Mouse (Mus musculus): ENCODE measurements around the gene Gstp2.

The Gstp2 gene

DNA sequence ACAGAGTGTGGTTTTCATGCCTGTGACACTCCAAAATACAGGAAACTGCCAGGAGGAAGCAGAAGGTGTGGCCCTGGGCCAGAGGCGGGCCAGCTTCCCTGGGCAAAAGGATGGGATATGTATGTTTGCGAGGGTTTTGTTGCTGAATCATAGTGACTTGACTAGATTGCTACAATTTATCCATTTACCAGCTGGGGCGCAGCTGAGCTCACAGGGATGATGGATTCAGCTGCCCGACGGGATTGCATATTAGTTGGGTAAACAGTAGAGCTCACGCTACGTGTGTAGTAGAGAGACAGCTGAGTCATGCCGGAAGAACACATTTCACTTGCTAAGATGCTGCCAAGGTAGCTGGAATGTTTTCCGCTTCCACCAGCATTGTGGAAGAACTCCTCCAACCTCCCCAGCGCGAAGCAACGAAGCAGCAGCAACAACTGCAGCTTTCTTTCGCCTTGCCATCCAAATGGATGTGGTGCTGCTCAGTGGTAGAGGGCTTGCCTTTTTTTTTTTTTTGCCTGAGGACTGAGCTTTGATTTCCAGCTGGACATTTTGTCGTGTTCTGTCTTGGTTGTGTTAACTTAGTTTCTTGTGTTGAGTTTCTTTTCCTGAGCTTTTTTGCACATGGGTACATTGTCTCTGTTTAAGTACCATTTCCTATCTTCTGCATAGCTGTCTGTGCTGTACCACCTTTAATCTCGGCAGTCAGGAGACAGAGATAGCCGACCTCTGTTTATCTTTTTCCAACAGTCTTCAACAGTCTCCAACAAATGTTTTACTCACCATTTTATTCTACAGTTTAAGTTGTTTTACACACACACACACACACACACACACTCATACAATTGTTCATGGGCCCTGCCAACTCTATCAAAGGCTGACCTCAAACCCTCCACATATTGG, at the start of gene Gstp2:
TSS of gene Gstp2 (minus strand) at position 58 of the 900 bp plus-strand sequence.
- POLR2A ChIA-PET, result interaction anchor here (0.6 to 8.7 kb wide), 149 partner anchors 8 to 1795 kb away, joined by 3 to 109 read pairs (median 5); partner anchors contain the start of genes Gstp1 (in 4 of the 4), Ndufv1 (in 4 of the 4), Cdk2ap2 (in 3 of the 4) and Gm49405 (in 3 of the 4)
- CTCF ChIA-PET, result interaction anchor here (0.5 to 4.8 kb wide), 68 partner anchors 8 to 916 kb away, joined by 3 to 39 read pairs (median 4); partner anchors contain the start of genes Ndufv1 (in 4 of the 4), Cdk2ap2 (in 2 of the 4), Gm49405 (in 2 of the 4) and Nudt8 (in 2 of the 4)

DNA sequence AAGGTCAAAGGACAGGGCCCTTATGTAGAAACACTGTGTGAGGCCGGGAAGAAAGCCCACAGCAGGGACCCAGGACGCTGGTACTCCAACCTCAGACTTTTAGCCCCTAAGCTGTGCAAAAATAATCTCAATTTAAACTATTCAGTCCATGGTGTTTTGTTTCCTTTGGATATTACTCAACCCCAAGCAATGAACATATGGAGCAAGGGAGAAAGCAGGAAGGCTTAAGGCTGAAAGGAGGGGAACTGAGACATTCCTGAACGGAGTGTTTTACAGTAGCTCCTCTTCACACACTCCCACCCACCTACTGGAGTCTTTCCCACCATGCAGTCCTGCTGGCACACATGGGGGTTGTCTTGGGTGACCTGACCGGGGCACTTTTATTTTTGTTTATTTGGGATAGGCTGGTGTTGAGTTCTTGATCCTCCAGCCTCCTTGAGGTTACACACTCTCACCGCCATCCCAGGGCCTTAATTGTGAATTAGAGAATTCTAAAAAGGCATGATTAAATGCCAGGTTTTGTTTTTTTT, 49.0 kb upstream of the Gstp2 start:
- ChIA-PET CTCF (interaction anchor here (0.6 to 3.1 kb wide), 11 partner anchors 10 to 918 kb away, joined by 3 to 11 read pairs (median 3); partner anchors contain the start of genes AC109138.7 (in 1 of the 4), Aip (in 1 of the 4) and Clcf1 (in 1 of the 4)), POLR2A (interaction anchor here (0.5 to 3.3 kb wide), 21 partner anchors 8 to 137 kb away, joined by 3 to 19 read pairs (median 4); partner anchors contain the start of genes Gm49405 (in 1 of the 4), Gstp2 (in 1 of the 4), Nudt8 (in 1 of the 4) and Pold4 (in 1 of the 4))

DNA sequence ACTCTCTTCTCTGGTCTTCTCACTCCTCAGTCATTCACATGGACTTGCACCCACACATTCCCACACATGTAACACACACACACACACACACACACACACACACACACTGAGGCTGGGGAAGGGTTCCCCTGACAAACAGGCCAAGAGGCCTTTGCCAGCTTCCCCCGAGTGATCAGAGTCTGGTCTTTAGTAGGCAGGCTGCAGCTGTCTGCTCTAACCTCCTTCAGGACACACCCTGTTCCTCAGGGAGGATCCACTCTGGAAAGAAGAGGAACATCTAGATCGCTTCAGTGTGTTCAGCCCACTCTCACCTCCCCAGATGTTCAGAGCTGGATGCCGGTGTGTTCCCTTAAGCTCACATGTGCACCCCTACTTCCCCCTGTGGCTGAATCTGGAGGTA, 48.5 kb upstream of the Gstp2 start:
- CTCF ChIA-PET, result interaction anchor here in 3 of 4 experiments (0.6 to 3.1 kb wide), 8 partner anchors 9 to 345 kb away, joined by 3 to 11 read pairs (median 3); partner anchors contain the start of genes AC109138.7 (in 1 of the 3), Aip (in 1 of the 3) and Clcf1 (in 1 of the 3)

DNA sequence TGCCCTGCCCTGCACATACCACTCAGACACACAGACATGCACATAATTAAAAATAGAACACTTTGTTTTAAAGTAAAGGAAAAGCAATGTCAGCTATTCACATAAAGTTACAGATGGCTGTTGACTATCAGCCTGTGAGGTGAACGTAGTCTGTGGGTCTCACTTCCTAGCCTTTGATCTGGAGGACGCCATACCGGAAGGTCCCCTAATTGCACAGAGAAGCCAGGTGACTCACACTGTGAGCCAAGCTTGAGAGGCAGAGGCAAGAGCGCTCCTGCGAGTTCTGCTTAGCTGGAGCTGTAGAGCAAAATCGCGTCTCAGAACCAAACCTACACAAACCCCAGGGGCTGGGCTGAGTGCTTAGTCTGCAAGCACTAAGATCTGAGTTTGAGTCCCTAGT, 47.9 kb upstream of the Gstp2 start:
- CTCF ChIA-PET, result interaction anchor here in 3 of 4 experiments (0.6 to 3.1 kb wide), 5 partner anchors 9 to 140 kb away, joined by 3 to 11 read pairs (median 4); partner anchors contain the start of gene Aip (in 1 of the 3)
- POLR2A ChIA-PET, result interaction anchor here in 3 of 4 experiments (0.8 to 3.3 kb wide), 22 partner anchors 8 to 189 kb away, joined by 3 to 19 read pairs (median 4); partner anchors contain the start of genes Aip (in 1 of the 3), Ankrd13d (in 1 of the 3), Gstp1 (in 1 of the 3) and Gstp2 (in 1 of the 3)

More for the DNA sequence above, 48.5 kb upstream of the Gstp2 start:
- POLR2A ChIA-PET, result interaction anchor here (0.5 to 3.3 kb wide), 23 partner anchors 8 to 188 kb away, joined by 3 to 19 read pairs (median 4); partner anchors contain the start of genes Aip (in 1 of the 4), Ankrd13d (in 1 of the 4), Gm49405 (in 1 of the 4) and Gstp2 (in 1 of the 4)

DNA sequence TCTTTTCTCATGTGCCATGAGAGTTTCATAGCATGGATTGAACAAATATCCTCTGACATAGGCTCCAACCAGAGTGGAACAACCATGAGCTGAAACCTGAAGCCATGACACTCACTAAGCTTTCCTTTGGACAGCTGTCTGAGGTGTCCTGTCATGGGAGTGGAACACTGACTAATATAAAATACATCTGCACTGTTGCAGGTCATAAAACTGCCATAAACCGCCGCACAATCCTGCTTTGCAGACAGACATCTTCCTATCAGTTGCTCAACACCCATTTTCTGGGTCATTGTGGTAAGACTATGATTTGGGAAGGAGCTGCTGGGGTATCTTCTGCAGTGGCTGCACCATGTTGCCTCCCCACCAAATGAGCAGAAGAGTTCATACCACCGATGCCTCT, 46.9 kb upstream of the Gstp2 start:
- ChIA-PET POLR2A (interaction anchor here in 2 of 4 experiments (0.8 to 3.3 kb wide), 12 partner anchors 9 to 139 kb away, joined by 3 to 19 read pairs (median 4); partner anchors contain the start of genes Aip (in 1 of the 2), Gstp1 (in 1 of the 2), Gstp2 (in 1 of the 2) and Ndufv1 (in 1 of the 2)), CTCF (interaction anchor here in 3 of 4 experiments (0.6 to 1.3 kb wide), 5 partner anchors 9 to 80 kb away, joined by 3 to 5 read pairs (median 3); partner anchors contain the start of gene Ndufv1 (in 1 of the 3))

DNA sequence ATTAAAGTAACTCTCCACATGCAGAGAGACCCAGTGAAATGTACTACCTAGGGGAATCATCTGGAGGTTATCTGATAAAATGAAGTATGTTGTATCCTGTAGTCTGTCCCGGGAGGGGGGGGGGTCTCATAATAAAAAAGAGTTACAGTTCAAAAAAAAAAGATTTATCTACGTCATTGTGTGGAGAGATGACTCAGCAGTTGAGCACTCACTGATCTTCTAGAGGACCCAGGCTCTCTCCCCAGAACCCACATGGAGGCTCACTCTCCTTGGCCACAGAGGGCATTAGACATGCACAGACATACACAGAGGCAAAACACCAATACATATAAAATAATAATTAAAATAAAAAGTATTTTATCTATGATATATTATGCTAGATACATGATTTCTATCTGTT, 45.6 kb upstream of the Gstp2 start:
- POLR2A ChIA-PET, result interaction anchor here in 1 of 4 experiments (1.0 kb wide), 1 partner anchor 34 kb away, joined by 4 read pairs; the partner anchor contains the start of gene Aip
- CTCF ChIA-PET, result interaction anchor here in 1 of 4 experiments (0.7 kb wide), 1 partner anchor 350 kb away, joined by 3 read pairs; no protein-coding TSS in a partner anchor

DNA sequence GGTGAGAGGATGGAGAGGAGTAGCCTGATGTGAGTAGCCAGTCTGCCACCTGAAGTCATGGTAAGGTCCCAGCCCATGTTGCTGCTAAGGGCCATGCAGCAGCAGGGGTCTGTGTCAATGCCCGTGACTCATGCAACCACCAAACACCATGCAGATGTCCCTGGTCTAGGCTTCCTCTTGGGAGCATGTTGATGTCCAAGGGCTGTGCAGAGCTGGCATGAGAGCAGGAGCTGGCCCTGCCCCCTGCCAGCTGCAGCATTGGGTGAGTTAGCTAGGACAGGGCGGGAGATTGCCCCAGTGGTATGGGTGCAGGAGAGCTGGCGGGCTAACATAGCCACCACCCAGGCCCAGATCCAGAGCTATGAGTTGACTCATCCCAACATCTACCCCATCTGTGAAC, 44.6 kb upstream of the Gstp2 start:
- ChIA-PET CTCF (interaction anchor here in 1 of 4 experiments (1.1 kb wide), 1 partner anchor 116 kb away, joined by 4 read pairs; no protein-coding TSS in a partner anchor), POLR2A (interaction anchor here in 3 of 4 experiments (0.5 to 1.2 kb wide), 6 partner anchors 9 to 178 kb away, joined by 3 to 4 read pairs (median 4); partner anchors contain the start of gene Aip (in 1 of the 3))

DNA sequence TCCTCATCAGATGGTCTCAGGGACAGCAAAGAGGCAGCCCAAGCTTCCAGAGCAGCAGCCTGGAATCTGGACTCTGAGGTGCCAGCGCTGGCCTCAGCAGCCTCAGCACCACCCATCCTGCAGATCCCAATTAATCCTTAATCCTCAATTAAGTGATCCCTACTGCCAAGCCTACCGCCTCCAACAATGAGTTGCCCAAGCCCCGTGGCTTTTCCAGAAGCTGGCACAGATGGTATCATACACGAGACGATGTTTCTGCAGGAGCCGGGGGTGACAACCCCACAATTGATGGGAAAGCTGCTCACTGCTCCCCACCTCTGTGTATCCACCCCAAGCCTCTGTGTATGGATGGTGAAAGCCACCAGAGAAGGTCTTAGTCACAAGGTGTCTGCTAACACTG, 43.3 kb upstream of the Gstp2 start:
- POLR2A ChIA-PET, result interaction anchor here in 3 of 4 experiments (1.0 to 1.7 kb wide), 6 partner anchors 8 to 159 kb away, joined by 3 to 7 read pairs (median 4); partner anchors contain the start of genes Cdk2ap2 (in 2 of the 3) and Rad9a (in 1 of the 3)
- CTCF ChIA-PET, result interaction anchor here in 2 of 4 experiments (0.6 to 1.5 kb wide), 4 partner anchors 10 to 435 kb away, joined by 3 read pairs; partner anchors contain the start of gene Pitpnm1 (in 1 of the 2)

DNA sequence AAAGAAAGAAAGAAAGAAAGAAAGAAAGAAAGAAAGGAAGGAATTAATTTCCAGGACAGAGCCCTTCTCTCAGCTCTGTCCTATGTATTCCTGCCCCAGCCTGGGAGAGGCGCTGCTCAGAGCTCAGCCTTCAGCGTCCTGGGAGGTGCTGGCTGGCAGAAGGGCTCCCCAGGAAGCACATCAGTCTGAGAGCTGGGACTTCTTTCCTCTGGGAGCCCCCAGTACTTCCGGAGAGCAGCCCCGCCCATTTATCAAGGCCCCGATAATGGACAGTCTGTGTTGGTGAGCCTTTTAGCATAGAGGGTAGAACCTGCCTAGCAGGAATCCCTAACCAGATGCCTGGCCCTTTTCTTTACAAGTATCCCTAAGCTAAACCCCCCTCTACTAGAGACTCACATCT, 42.3 kb upstream of the Gstp2 start:
- CTCF ChIA-PET, result interaction anchor here in 1 of 4 experiments (1.4 to 1.5 kb wide), 2 partner anchors 8 to 37 kb away, joined by 3 to 4 read pairs; no protein-coding TSS in a partner anchor
- POLR2A ChIA-PET, result interaction anchor here in 3 of 4 experiments (0.6 to 1.7 kb wide), 9 partner anchors 9 to 158 kb away, joined by 3 to 7 read pairs (median 4); partner anchors contain the start of genes Cdk2ap2 (in 2 of the 3), Gstp3 (in 1 of the 3), Ndufv1 (in 1 of the 3) and Rad9a (in 1 of the 3)

DNA sequence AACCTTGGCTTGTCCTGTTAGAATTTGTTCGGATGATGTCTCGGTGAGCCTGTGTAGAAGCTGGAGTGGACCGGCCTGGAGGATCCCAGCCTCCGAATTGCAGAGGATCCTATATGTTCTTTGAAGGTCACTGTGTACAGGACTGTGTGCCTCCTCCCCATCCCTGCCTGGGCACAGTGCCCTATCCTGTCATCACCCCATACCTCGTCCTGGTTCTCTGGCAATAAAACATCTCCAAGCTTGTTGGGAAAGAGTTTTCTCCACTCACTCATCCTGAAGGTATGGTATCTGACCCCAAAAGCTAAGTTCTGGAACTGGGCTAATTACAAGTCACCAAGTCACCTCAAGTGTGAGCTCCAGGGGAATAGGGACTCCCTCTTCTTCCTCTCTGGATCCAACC, 41.3 kb upstream of the Gstp2 start:
- ChIA-PET CTCF (interaction anchor here in 1 of 4 experiments (0.6 to 1.5 kb wide), 3 partner anchors 9 to 689 kb away, joined by 3 to 4 read pairs (median 3); no protein-coding TSS in a partner anchor), POLR2A (interaction anchor here in 2 of 4 experiments (1.6 to 2.0 kb wide), 3 partner anchors 27 to 31 kb away, joined by 3 to 7 read pairs (median 4); partner anchors contain the start of gene Gstp3 (in 2 of the 2))

DNA sequence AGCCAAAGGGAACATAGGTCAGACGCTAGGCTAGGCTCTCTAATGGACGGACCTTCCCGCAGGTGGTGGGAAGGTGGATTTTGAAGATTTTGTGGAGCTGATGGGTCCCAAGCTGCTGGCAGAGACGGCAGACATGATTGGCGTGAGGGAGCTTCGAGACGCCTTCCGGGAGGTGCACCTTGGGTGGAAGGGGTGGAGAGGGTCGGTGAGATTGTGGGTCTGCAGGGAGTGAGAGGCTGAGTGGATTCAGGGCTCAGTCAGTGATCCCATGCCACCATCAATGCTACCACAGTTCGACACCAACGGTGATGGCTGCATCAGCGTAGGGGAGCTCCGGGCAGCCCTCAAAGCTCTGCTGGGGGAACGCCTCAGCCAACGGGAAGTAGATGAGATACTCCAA, 40.3 kb upstream of the Gstp2 start:
- CTCF ChIA-PET, result interaction anchor here in 2 of 4 experiments (1.3 to 2.4 kb wide), 3 partner anchors 8 to 142 kb away, joined by 3 to 11 read pairs (median 5); no protein-coding TSS in a partner anchor
- POLR2A ChIA-PET, result interaction anchor here in 3 of 4 experiments (0.6 to 6.7 kb wide), 11 partner anchors 9 to 951 kb away, joined by 3 to 45 read pairs (median 4); partner anchors contain the start of genes Cdk2ap2 (in 3 of the 3), Gstp3 (in 2 of the 3) and Ankrd13d (in 1 of the 3)

DNA sequence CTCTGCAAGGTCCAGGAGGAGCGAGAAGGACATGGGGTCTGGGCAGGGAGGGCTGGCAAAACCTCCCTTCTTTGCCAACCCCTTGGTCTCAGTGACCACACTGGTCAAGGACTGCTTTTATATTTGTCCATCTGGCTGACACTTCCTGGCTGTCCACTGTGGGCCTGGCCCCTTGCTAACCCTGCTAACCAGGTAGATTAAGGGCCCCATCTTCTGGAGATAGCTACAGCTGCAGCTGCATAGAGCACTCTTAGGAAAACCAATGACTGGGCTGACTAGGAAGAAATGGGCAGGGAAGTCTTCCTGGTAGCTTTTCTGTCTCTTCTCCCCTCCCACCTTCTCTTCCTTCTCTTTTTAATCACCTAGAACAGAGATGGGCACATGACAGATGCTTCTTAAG, 39.2 kb upstream of the Gstp2 start:
- CTCF ChIA-PET, result interaction anchor here (0.5 to 2.4 kb wide), 11 partner anchors 10 to 210 kb away, joined by 3 to 11 read pairs (median 3); partner anchors contain the start of genes Cdk2ap2 (in 1 of the 4) and Gstp2 (in 1 of the 4)
- POLR2A ChIA-PET, result interaction anchor here in 3 of 4 experiments (0.8 to 6.7 kb wide), 16 partner anchors 9 to 198 kb away, joined by 3 to 45 read pairs (median 4); partner anchors contain the start of genes Cdk2ap2 (in 3 of the 3), Ankrd13d (in 1 of the 3), Gstp2 (in 1 of the 3) and Gstp3 (in 1 of the 3)

DNA sequence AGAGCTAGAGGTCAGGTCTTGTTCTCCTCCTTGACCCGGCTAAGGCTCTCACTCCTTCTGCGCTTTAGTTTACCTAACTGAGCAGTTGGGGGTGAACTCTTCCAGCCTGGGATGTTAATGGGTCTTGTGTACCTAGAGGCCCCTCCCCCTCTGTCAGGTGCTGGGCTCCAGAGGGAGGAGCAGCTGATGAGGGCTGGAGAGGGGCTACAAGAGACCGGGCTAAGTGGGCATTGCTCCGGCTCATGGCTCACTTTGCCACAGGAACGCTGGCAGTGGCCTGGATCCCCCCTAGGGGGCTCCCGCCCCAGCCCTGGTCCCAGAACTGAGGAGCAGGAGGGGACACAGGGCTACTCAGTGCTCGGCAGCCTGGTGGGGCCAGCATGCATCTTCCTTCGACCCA, 38.0 kb upstream of the Gstp2 start:
- ChIA-PET POLR2A (interaction anchor here in 3 of 4 experiments (0.7 to 6.7 kb wide), 16 partner anchors 10 to 199 kb away, joined by 3 to 45 read pairs (median 4); partner anchors contain the start of genes Cdk2ap2 (in 3 of the 3), Ankrd13d (in 1 of the 3), Gstp2 (in 1 of the 3) and Rad9a (in 1 of the 3)), CTCF (interaction anchor here in 3 of 4 experiments (0.6 to 2.4 kb wide), 9 partner anchors 9 to 285 kb away, joined by 3 to 11 read pairs (median 4); partner anchors contain the start of gene Cdk2ap2 (in 1 of the 3))

DNA sequence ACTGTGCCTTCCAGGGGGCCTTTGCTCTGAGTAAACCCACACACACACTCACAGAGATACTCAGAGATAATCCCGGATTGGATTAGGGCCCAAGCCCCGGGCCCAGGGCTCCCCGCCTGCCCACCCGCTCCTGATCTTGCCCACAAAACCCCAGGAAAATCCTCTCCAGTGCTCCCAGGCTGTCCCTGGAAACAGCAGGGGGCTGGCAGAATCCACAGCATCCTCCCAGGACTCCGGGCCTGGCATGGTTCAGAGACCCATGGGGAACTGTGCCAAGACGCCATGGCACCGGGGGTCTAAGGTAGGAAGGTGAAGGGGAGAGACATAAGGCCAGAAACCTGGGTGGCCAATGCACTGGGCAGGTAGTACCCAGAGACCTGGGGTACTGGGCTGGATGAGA, 37.5 kb upstream of the Gstp2 start:
- ChIA-PET POLR2A (interaction anchor here in 3 of 4 experiments (0.6 to 6.7 kb wide), 11 partner anchors 11 to 147 kb away, joined by 3 to 45 read pairs (median 4); partner anchors contain the start of genes Cdk2ap2 (in 3 of the 3) and Rad9a (in 1 of the 3)), CTCF (interaction anchor here in 3 of 4 experiments (0.6 to 1.7 kb wide), 8 partner anchors 9 to 373 kb away, joined by 3 to 10 read pairs (median 4); partner anchors contain the start of gene Cdk2ap2 (in 1 of the 3))

DNA sequence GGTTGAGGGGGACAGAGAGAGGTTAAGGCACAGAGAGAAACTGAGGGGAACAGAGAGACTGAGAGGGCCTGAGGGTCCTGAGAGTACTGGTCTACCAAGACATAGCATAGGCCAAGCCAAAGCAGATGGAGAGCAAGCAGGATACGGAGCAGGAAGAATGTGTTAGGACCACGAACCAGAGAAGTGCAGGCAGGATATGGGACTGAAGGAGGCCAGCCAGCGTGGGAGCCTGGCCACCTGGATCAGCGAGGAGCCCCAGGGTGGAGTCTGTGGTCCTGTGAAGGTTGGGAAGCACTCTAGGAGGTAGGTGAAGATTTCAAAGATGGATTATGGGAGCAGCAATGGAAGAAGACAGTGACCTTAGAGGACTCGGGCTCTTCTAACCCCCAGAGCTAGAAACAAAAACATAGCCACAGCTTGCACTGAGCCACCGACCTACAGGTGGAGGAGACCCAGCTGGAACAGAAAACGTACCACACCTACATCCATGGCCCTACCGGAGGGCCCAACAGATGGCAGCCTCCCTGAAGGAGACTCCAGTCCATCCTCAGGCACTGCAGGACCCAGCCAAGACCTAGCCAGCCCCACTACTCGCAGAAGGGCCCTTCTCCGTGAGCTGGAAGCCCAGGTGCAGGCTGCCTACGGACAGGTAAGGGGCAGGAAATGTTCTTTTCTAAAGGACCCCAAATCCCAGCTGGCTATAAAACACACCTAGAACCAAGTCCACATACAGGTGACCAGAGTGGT, 36.6 kb upstream of the Gstp2 start:
- POLR2A ChIA-PET, result interaction anchor here in 3 of 4 experiments (0.5 to 6.7 kb wide), 7 partner anchors 12 to 1005 kb away, joined by 3 to 45 read pairs (median 7); partner anchors contain the start of genes Cdk2ap2 (in 2 of the 3) and Ndufv1 (in 1 of the 3)

More for the DNA sequence above, 36.6 kb upstream of the Gstp2 start:
- CTCF ChIA-PET, result interaction anchor here in 2 of 4 experiments (0.6 to 1.2 kb wide), 2 partner anchors 8 to 374 kb away, joined by 3 read pairs; no protein-coding TSS in a partner anchor

All from embryonic stem cell, embryonic (primary cell).